Mouse (Mus musculus) erythroblast, embryonic 14.5 days (primary cell): ENCODE measurements around the gene Mark1.

Experiments
- GATA1 ChIP-seq: IDR thresholded peaks from 2 replicates; pipeline ENCODE4 v1.6.1; 2012; ENCODE audit warnings: low read length, inconsistent platforms, mixed read lengths
- TAL1 ChIP-seq: IDR thresholded peaks from 3 replicates; pipeline ENCODE4 v1.6.1; 2012; ENCODE audit warnings: low read length, inconsistent platforms, mixed read lengths

GRCm38 (mm10) chr1:184912336-184912735 lies 87.0 kb downstream of the Mark1 start:
- TF ChIP-seq TAL1 (no peak), GATA1 (no peak)
